Mouse (Mus musculus) CH12.LX (cell line): ENCODE data around the gene Siae. TPM values are rescaled to one million over a fixed set of nuclear protein-coding genes. Genes with fewer than 3 reads are reported as not detected.

ENCODE experiments used
- DNase-seq: peaks from one replicate; pipeline ENCODE4 v3.0.0-alpha.2; 2013; ENCODE audit errors: extremely low read depth
- H3K27ac ChIP-seq: 2 replicates; pipeline ENCODE4 v1.5.1; 2012; ENCODE audit warnings: low read depth, mild to moderate bottlenecking, control low read depth, moderate library complexity; ENCODE audit not compliant: insufficient read depth
- H3K27me3 ChIP-seq: replicated peaks from 2 replicates; pipeline ENCODE3; 2012; ENCODE audit warnings: inconsistent platforms
- H3K36me3 ChIP-seq, 2 experiments: replicated peaks in 1 of 2; 2 replicates each; pipeline versions ENCODE3 to v1.6.1; 2012; ENCODE audit warnings: inconsistent platforms in 1 of 2, low read length in 1 of 2, mild to moderate bottlenecking in 1 of 2, mixed read lengths in 1 of 2, moderate library complexity in 1 of 2; ENCODE audit not compliant: control insufficient read depth in 1 of 2, insufficient read depth in 1 of 2
- H3K4me1 ChIP-seq, 2 experiments: 2 replicates each; pipeline ENCODE4 v1.6.1; 2012; ENCODE audit warnings: inconsistent platforms in 1 of 2, moderate library complexity in 1 of 2; ENCODE audit not compliant: insufficient read depth in 2 of 2, control insufficient read depth in 1 of 2
- H3K4me2 ChIP-seq: 2 replicates; pipeline ENCODE4 v1.6.1; 2012; ENCODE audit warnings: low read depth, mild to moderate bottlenecking, control low read depth; ENCODE audit not compliant: poor library complexity, insufficient read depth, severe bottlenecking
- H3K4me3 ChIP-seq, 3 experiments: fragments of 150-350 bp in 1 of 3; sonication (generic) in 1 of 3; replicated peaks in 1 of 3; 2 replicates each; pipeline versions ENCODE3 to v1.5.1; 2011 to 2012; ENCODE audit warnings: low read depth in 2 of 3, low read length in 2 of 3, mild to moderate bottlenecking in 2 of 3, moderate library complexity in 2 of 3, control low read depth in 1 of 3, improper control_type of control experiment in 1 of 3, inconsistent platforms in 1 of 3, mixed read lengths in 1 of 3; ENCODE audit not compliant: poor library complexity in 1 of 3
- H3K79me2 ChIP-seq: replicated peaks from 2 replicates; pipeline ENCODE4 v1.6.1; 2012; ENCODE audit warnings: mild to moderate bottlenecking, moderate library complexity; ENCODE audit not compliant: control insufficient read depth, poor library complexity, insufficient read depth, severe bottlenecking; ENCODE audit errors: extremely low read depth
- H3K9ac ChIP-seq: 2 replicates; pipeline ENCODE4 v1.6.1; 2012; ENCODE audit warnings: low read depth, mild to moderate bottlenecking, control low read depth, moderate library complexity; ENCODE audit not compliant: insufficient read depth
- H3K9me3 ChIP-seq: replicated peaks from 2 replicates; pipeline ENCODE3; 2012; ENCODE audit warnings: low read length, inconsistent platforms, mixed read lengths
- CTCF ChIP-seq, 2 experiments: IDR thresholded peaks in 1 of 2; conservative IDR thresholded peaks in 1 of 2; 2 replicates each; pipeline ENCODE4 v1.5.1; 2011 to 2012; ENCODE audit warnings: low read depth in 2 of 2, low read length in 2 of 2, improper control_type of control experiment in 1 of 2, inconsistent platforms in 1 of 2, mild to moderate bottlenecking in 1 of 2, moderate library complexity in 1 of 2
- E2F4 ChIP-seq: IDR thresholded peaks from 2 replicates; pipeline ENCODE4 v1.6.1; 2011; ENCODE audit warnings: low read depth, low read length, improper control_type of control experiment; ENCODE audit not compliant: insufficient replicate concordance
- ELF1 ChIP-seq: IDR thresholded peaks from 2 replicates; pipeline ENCODE4 v1.6.1; 2014; ENCODE audit warnings: low read depth, mild to moderate bottlenecking, inconsistent platforms, low read length, improper control_type of control experiment
- EP300 ChIP-seq: IDR thresholded peaks from 2 replicates; pipeline ENCODE4 v1.6.1; 2011; ENCODE audit warnings: low read length, improper control_type of control experiment
- GABPA ChIP-seq: IDR thresholded peaks from 2 replicates; pipeline ENCODE4 v1.6.1; 2012; ENCODE audit warnings: low read depth, low read length, improper control_type of control experiment, inconsistent platforms; ENCODE audit not compliant: insufficient replicate concordance
- JUN ChIP-seq: IDR thresholded peaks from 2 replicates; pipeline ENCODE4 v1.6.1; 2011; ENCODE audit warnings: low read depth, mild to moderate bottlenecking, low read length, improper control_type of control experiment, moderate library complexity; ENCODE audit not compliant: insufficient read depth
- JUND ChIP-seq: conservative IDR thresholded peaks from 2 replicates; pipeline ENCODE4 v1.6.1; 2011; ENCODE audit warnings: low read depth, low read length, improper control_type of control experiment
- MAX ChIP-seq: IDR thresholded peaks from 2 replicates; pipeline ENCODE4 v1.6.1; 2011; ENCODE audit warnings: low read length, improper control_type of control experiment
- POLR2A ChIP-seq: IDR thresholded peaks from 2 replicates; pipeline ENCODE4 v1.6.1; 2011; ENCODE audit warnings: low read depth, mild to moderate bottlenecking, improper control_type of control experiment, low read length
- RAD21 ChIP-seq: IDR thresholded peaks from 2 replicates; pipeline ENCODE4 v1.6.1; 2011; ENCODE audit warnings: low read depth, mild to moderate bottlenecking, low read length, improper control_type of control experiment, moderate library complexity
- RCOR1 ChIP-seq: conservative IDR thresholded peaks from 2 replicates; pipeline ENCODE4 v1.6.1; 2012; ENCODE audit warnings: low read depth, mild to moderate bottlenecking, inconsistent platforms, low read length, improper control_type of control experiment
- SMC3 ChIP-seq: IDR thresholded peaks from 2 replicates; pipeline ENCODE4 v1.6.1; 2011; ENCODE audit warnings: low read depth, low read length, improper control_type of control experiment
- UBTF ChIP-seq: IDR thresholded peaks from 2 replicates; pipeline ENCODE4 v1.6.1; 2012; ENCODE audit warnings: low read depth, mild to moderate bottlenecking, inconsistent platforms, low read length, improper control_type of control experiment, moderate library complexity
- ZC3H11A ChIP-seq: IDR thresholded peaks from 2 replicates; pipeline ENCODE4 v1.6.1; 2012; ENCODE audit warnings: low read depth, mild to moderate bottlenecking, inconsistent platforms, low read length, improper control_type of control experiment
- ZKSCAN1 ChIP-seq: IDR thresholded peaks from 2 replicates; pipeline ENCODE4 v1.6.1; 2012; ENCODE audit warnings: low read depth, inconsistent platforms, low read length, improper control_type of control experiment, borderline replicate concordance
- ZNF384 ChIP-seq: IDR thresholded peaks from 2 replicates; pipeline ENCODE4 v1.6.1; 2012; ENCODE audit warnings: low read depth, low read length, improper control_type of control experiment, inconsistent platforms
- dilution Hi-C: fragments of 300-500 bp; cut with MboI; formaldehyde crosslinking; loops from 2 replicates; pipeline ENCODE4 v1.14.3; 2020; ENCODE audit warnings: low sequenced_read_pairs; ENCODE audit not compliant: extremely low pct_unique_long_range_greater_than_20kb, extremely low pct_ligation_motif_present
- in situ Hi-C: fragments of 300-500 bp; cut with MboI; formaldehyde crosslinking; loops from 3 replicates; pipeline ENCODE4 v1.14.3; 2019; ENCODE audit warnings: low sequenced_read_pairs, low pct_ligation_motif_present, low pct_unique_long_range_greater_than_20kb, mixed read lengths
- polyA plus RNA-seq: library from polyadenylated mRNA; unstranded; fragments of >175 nt; gene quantifications from 2 replicates; pipeline ENCODE4 v1.2.1, GENCODE M21; 2012; ENCODE audit warnings: low read depth; ENCODE audit not compliant: insufficient read length
- total RNA-seq, 2 experiments: library from RNA; depleted of rRNA; stranded (reverse); fragments of 300-350 nt in 1 of 2; fragments of >200 nt in 1 of 2; gene quantifications; 2 replicates each; pipeline ENCODE4 v1.2.3; 2012 to 2014

Siae gene
- total and polyA plus RNA-seq, 3 experiments: 6.2 to 8.6 (median 7.9) TPM

DNA sequence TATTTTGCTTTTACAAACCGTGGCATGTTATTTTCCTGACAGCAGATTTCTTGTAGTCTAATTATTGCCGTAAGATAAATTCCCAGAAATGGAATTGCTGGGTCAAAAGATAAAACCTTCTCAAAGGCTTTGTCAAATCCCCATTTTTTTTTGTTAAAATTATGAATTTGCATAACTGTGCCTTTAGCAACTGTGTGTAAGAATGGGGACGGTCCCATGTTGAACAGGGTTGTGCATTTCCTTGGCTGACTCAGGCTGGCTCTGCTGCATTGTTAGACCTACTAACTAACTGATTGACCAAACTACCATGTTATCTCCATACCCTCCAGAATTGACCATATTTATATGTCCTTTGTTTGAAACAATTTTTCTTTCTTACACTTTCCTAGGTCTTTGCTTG is 78.8 kb downstream of the Siae start:
- H3K4me3 ChIP-seq: no peak overlapping the region
- dilution Hi-C loops: no loop called here

GRCm38 (mm10) chr9:37636335-37636734 is 80.8 kb downstream of the Siae start:
- no peaks in the 10 kb centered on the region for H3K9me3 ChIP-seq
- TF ChIP-seq E2F4: no peak
- TF ChIP-seq ZNF384: peak; percentile 87
- TF ChIP-seq MAX: peak; percentile 13; the same call in 1 of the 2 replicates
- no peak for TF ChIP-seq JUND
- TF ChIP-seq GABPA: no peak
- no peak for TF ChIP-seq ELF1
- TF ChIP-seq CTCF (conservative IDR thresholded peaks at IDR 0.05 in 1 of 2, IDR thresholded peaks at IDR 0.05 in 1 of 2; ENCODE audit: low read depth in 2 of 2, low read length in 2 of 2): peak; percentile 62 to 88; a peak in 3 of 4 replicates
- peak; percentile 88 for TF ChIP-seq SMC3
- peak; percentile 26; the same call in 1 of the 2 replicates for TF ChIP-seq ZC3H11A
- no peak for TF ChIP-seq POLR2A
- TF ChIP-seq RAD21: peak; percentile 87
- no peak for TF ChIP-seq RCOR1
- TF ChIP-seq, all 38 proteins: peak for 6
- in situ Hi-C loops (no loop called here), dilution Hi-C loops (no loop called here)
- Histone ChIP-seq H3K27ac (no peak overlapping the region), H3K36me3 (peaks cover 0 to 18% of the 10 kb centered on the region in 2 experiments), H3K27me3 (no peaks in the 10 kb centered on the region), H3K79me2 (no peaks in the 10 kb centered on the region), H3K4me3 (no peak overlapping the region), H3K4me2 (no peak overlapping the region), H3K4me1 (peaks cover 0 to 37% of the 10 kb centered on the region in 2 experiments; a peak in 3 of 4 replicates), H3K9ac (no peak overlapping the region)
- DNase-seq: peak; percentile 59

More for the DNA sequence above, 78.8 kb downstream of the Siae start:
- Histone ChIP-seq H3K36me3 (peaks cover 0 to 16% of the 10 kb centered on the region in 2 experiments), H3K9me3 (no peaks in the 10 kb centered on the region), H3K27me3 (no peaks in the 10 kb centered on the region), H3K4me2 (no peak overlapping the region; the same call in 1 of the 2 replicates), H3K4me1 (peaks cover 0 to 48% of the 10 kb centered on the region in 2 experiments; a peak in 3 of 4 replicates), H3K79me2 (no peaks in the 10 kb centered on the region), H3K27ac (no peak overlapping the region), H3K9ac (no peak overlapping the region)
- peak; percentile 61 for DNase-seq
- TF ChIP-seq ZNF384: peak; percentile 85
- no peak for TF ChIP-seq UBTF
- no peak for TF ChIP-seq MAX
- no peak for TF ChIP-seq POLR2A
- no peak; the same call in 1 of the 2 replicates for TF ChIP-seq ZKSCAN1
- TF ChIP-seq EP300: 0 out of 2 replicates have a peak, but pooled peaks have one; percentile 43
- TF ChIP-seq JUN: no peak
- no peak for TF ChIP-seq RAD21
- in situ Hi-C loops: no loop called here
